Mouse (Mus musculus) CD4-positive, CD25-positive, alpha-beta regulatory T cell, adult 4 months (primary cell): ENCODE results near the gene Gm13285. TPM values are rescaled to one million over a fixed set of nuclear protein-coding genes. Genes with fewer than 3 reads are reported as not detected.
"Not testable (repeated sequence)": the region's sequence is repeated elsewhere in the genome, so short reads cannot be mapped to it uniquely, and the experiment has no call there.

Experiments used
- ATAC-seq: one replicate; pipeline ENCODE4 v1.8.0; 2017
- polyA plus RNA-seq, 2 experiments: library from polyadenylated mRNA; unstranded; fragments of 100-300 nt; shearing (Covaris generic); gene quantifications; one replicate each; pipeline ENCODE4 v1.2.1; 2017

The Gm13285 gene
- polyA plus RNA-seq, 2 experiments from 2014 or later, result not detected

GRCm38 (mm10) chr4:88797097-88797496 lies 2.4 kb upstream of the Gm13285 start, which contains the start of gene Gm13279:
Gm13279 (plus strand) TSS chr4:88797397.
- not testable (repeated sequence) for ATAC-seq

DNA sequence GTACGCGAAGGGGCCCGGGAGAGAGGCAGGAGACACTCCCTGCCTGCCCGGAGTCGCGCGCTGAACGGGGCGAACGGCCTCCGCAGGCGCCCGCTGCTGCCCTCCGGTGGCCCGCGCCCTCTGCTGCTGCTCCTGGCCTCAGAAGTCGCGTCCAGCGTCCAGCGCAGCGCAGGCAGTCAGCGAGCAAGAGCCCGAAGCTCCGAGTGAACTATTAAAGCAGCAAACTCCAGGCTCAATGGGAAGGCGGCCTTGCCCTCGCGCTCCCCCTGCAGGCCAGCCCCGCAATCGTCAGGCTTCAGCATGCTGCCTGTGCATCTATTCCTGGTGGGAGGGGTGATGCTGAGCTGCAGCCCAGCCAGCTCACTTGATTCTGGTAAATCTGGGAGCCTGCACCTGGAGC lies 3.5 kb downstream of the Gm13285 start, which contains the start of gene Gm13287:
Gene Gm13287, plus strand, starts transcription at position 301 of the 400 bp plus-strand sequence.
- ATAC-seq, result not testable (repeated sequence)

DNA sequence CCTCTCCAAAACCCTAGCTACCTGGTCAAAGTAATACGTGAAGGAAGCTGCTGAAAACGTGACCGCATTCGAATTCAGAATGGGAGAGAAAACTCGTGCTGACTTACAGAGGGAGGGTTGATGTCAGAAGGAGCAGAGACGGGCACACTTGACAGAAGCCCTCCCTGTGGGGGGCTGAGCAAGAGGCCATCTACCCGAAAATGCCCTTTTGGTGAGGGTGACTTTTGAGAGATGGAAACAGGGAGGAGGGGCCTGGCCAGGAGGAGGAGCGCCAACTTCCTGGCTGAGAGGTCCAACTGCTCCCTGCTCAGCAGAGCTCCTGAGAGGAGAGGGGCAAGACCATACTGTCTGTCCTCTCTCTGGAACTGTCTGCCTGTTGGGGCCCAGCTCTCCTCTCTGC lies 5.8 kb downstream of the Gm13285 start, which contains the start of gene Gm13288:
Gene Gm13288, plus strand, starts transcription at position 301 of the 400 bp plus-strand sequence.
- ATAC-seq, result not testable (repeated sequence)

DNA sequence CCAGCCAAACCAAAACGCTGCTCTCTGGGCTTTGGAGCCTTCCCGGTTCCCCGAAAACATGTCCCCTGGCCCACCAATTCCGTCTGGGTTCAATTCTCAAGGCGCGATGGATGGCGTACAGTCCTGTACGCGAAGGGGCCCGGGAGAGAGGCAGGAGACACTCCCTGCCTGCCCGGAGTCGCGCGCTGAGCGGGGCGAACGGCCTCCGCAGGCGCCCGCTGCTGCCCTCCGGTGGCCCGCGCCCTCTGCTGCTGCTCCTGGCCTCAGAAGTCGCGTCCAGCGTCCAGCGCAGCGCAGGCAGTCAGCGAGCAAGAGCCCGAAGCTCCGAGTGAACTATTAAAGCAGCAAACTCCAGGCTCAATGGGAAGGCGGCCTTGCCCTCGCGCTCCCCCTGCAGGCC lies 6.3 kb downstream of the Gm13285 start:
- not testable (repeated sequence) for ATAC-seq

DNA sequence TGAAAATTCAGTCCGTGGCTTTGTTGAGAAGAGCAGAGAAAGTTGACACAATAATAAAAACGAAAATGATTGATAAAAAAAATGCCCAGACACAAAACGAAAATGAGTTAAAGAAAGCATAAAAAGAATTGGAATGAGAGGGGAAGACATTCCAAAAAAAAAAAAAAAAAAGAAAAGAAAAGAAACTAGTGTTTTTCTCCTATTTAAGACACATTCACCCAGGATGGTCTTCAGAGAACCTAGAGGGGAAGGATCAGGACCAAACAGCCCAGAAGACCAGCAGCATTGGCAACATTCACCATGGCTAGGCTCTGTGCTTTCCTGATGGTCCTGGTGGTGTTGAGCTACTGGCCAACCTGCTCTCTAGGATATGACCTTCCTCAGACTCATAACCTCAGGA lies 16.5 kb downstream of the Gm13285 start, which contains the start of gene Ifna7:
Gene Ifna7, plus strand, starts transcription at position 301 of the 400 bp plus-strand sequence.
- ATAC-seq, result no peak

DNA sequence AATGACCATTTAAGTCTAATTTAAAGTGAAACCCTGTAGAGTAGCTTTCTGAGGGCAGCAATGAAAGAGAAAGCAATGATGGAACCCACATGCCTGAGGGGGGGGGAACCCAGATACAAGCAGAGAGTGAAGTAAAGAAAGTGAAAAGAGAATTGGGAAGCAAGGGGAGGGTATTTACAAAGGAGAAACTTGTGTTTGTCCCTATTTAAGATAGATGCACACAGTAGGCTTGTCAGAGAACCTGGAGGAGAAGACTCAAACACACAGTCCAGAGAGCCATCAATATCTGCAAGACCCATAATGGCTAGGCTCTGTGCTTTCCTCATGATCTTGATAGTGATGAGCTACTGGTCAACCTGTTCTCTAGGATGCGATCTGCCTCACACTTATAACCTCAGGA lies 20.2 kb downstream of the Gm13285 start, which contains the start of gene Ifna11:
Gene Ifna11, plus strand, starts transcription at position 301 of the 400 bp plus-strand sequence.
- ATAC-seq, result no peak

- peak; percentile 78 for ATAC-seq
Measured at GRCm38 (mm10) chr4:88822995-88823394, 23.5 kb downstream of the Gm13285 start.

DNA sequence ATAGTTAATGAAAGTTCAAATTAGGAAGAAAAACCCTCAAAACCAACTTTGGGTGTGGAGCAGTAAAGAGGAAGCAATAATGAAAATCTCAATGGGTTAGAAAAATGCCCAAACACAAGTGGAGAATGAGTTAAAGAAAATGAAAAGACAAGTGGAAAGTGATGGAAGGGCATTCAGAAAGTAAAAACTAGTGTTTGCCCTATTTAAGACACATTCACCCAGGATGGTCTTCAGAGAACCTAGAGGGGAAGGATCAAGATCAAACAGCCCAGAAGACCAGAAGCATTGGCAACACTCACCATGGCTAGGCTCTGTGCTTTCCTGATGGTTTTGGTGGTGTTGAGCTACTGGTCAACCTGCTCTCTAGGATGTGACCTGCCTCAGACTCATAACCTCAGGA lies 27.7 kb downstream of the Gm13285 start, which contains the start of gene Ifna6:
Gene Ifna6, plus strand, starts transcription at position 301 of the 400 bp plus-strand sequence.
- not testable (repeated sequence) for ATAC-seq

GRCm38 (mm10) chr4:88830523-88830922 lies 31.1 kb downstream of the Gm13285 start:
- ATAC-seq, result peak; percentile 74

DNA sequence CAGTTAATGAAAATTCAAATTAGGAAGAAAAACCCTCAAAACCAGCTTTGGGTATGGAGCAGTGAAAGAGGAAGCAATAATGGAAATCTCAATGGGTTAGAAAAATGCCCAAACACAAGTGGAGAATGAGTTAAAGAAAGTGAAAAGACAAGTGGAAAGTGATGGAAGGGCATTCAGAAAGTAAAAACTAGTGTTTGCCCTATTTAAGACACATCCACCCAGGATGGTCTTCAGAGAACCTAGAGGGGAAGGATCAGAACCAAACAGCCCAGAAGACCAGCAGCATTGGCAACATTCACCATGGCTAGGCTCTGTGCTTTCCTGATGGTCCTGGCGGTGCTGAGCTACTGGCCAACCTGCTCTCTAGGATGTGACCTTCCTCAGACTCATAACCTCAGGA lies 35.8 kb downstream of the Gm13285 start, which contains the start of gene Ifna5:
Gene Ifna5, plus strand, starts transcription at position 301 of the 400 bp plus-strand sequence.
- not testable (repeated sequence) for ATAC-seq

DNA sequence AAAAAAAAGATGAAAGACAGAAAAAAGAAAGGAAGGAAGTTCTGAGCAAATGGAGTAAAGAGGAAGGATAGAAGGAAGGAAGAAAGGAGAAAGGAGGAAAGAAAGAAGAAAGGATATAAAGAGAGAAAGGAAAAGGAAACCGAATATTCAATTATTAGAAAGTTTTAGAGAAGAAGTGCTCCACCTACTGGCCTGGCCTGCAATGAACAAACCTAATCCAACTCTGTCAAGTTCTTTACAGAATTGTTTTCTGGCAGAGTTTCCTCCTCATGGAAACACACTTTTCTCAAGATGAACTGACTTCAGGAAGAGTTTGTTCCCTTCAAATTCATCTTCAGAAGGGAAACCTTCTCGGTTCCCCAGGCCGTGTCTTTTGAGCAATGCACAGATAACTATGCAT lies 39.4 kb downstream of the Gm13285 start:
- peak; percentile 71 for ATAC-seq

- no peak for ATAC-seq
Measured at GRCm38 (mm10) chr4:88840058-88840457, 40.6 kb downstream of the Gm13285 start.

DNA sequence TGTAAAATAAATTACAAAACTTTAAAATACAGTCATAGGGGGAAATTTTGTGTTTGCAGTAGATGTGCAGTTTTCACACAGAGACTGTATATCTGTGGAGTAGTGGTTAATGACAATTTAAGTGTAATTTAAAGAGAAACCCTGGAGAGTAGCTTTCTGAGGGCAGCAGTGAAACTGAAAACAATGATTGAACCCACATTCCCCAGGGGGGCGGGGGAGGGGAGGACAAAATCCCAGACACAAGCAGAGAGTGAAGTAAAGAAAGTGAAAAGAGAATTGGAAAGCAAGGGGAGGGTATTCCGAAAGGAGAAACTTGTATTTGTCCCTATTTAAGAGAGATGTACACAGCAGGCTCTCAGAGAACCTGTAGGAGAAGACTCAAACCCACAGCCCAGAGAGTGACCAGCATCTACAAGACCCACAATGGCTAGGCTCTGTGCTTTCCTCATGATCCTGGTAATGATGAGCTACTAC lies 42.0 kb downstream of the Gm13285 start, which contains the start of gene Ifna4:
Gene Ifna4, plus strand, starts transcription at position 424 of the 474 bp plus-strand sequence.
- no peak for ATAC-seq

DNA sequence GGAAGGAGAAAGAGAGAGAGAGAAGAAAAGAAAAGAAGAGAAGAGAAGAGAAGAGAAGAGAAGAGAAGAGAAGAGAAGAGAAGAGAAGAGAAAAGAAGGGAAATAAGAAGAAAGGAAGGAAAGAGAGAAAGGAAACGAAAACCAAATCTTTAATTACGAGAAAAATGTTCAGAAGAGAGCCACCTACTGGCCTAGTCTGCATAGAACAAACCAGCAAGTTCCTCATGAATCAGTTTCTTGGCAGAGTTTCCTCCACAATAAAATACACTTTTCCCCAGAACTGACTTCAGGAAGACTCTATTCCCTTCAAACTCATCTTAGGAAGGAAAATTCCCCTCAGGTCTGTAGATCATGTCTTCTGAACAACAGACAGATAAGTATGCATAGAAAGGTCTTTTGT lies 45.9 kb downstream of the Gm13285 start:
- peak; percentile 71 for ATAC-seq

DNA sequence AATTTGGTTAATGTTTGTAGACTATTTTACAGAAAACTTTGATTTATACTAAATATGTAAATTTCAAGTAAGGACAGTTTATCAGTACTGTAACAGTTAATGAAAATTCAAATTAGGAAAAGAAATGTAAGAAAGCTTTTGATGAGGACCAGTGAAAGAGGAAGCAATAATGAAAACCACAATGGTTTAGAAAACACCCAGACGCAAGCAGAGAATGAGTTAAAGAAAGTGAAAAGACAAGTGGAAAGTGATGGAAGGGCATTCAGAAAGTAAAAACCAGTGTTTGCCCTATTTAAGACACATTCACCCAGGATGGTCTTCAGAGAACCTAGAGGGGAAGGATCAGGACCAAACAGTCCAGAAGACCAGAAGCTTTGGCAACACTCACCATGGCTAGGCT lies 50.2 kb downstream of the Gm13285 start, which contains the start of gene Ifna1:
Gene Ifna1, plus strand, starts transcription at position 390 of the 400 bp plus-strand sequence.
- no peak for ATAC-seq

Other genes starting within 250 kb of the Gm13285 start
- gene Ifna15, start 241.4 kb upstream of the Gm13285 start, polyA plus RNA-seq, result not detected
- gene Ifna14, start 227.9 kb upstream of the Gm13285 start, polyA plus RNA-seq, result not detected
- gene Ifna9, start 207.3 kb upstream of the Gm13285 start, polyA plus RNA-seq, result not detected
- not detected for gene Ifna12, start 196.3 kb upstream of the Gm13285 start, polyA plus RNA-seq
- not detected for gene C87499, start 165.3 kb upstream of the Gm13285 start, polyA plus RNA-seq
- under 1 TPM in 1 of 2 experiments, not detected in 1; 0.40 TPM for gene Ifna13, start 155.2 kb upstream of the Gm13285 start, polyA plus RNA-seq
- gene Ifna16, start 122.7 kb upstream of the Gm13285 start, polyA plus RNA-seq, result not detected
- not detected for gene Ifna2, start 115.8 kb upstream of the Gm13285 start, polyA plus RNA-seq
- gene Ifnab, start 108.3 kb upstream of the Gm13285 start, polyA plus RNA-seq, result not detected
- not detected for gene Gm26566, start 77.9 kb upstream of the Gm13285 start, polyA plus RNA-seq
- gene Klhl9, start 77.2 kb upstream of the Gm13285 start, polyA plus RNA-seq, result 10 to 100 TPM; 27.3 to 43.0 TPM
- gene Gm13271, start 44.8 kb upstream of the Gm13285 start, polyA plus RNA-seq, result not detected
- gene Gm13283, start 39.5 kb upstream of the Gm13285 start, polyA plus RNA-seq, result under 1 TPM in 1 of 2 experiments, not detected in 1; 0.28 TPM
- not detected for gene Gm13290, start 25.8 kb upstream of the Gm13285 start, polyA plus RNA-seq
- gene Gm13289, start 22.7 kb upstream of the Gm13285 start, polyA plus RNA-seq, result not detected
- gene Gm13272, start 19.8 kb upstream of the Gm13285 start, polyA plus RNA-seq, result not detected
- gene Ifnz, start 17.5 kb upstream of the Gm13285 start, polyA plus RNA-seq, result under 1 TPM in 1 of 2 experiments, not detected in 1; 0.79 TPM
- gene Gm13276, start 14.0 kb upstream of the Gm13285 start, polyA plus RNA-seq, result not detected
- not detected for gene Gm13277, start 11.0 kb upstream of the Gm13285 start, polyA plus RNA-seq
- gene Gm13278, start 8.1 kb upstream of the Gm13285 start, polyA plus RNA-seq, result not detected
- not detected for gene Gm13275, start 5.2 kb upstream of the Gm13285 start, polyA plus RNA-seq
- gene Gm13279, start 2.3 kb upstream of the Gm13285 start, polyA plus RNA-seq, result not detected
- gene Gm13287, start 3.6 kb downstream of the Gm13285 start, polyA plus RNA-seq, result not detected
- not detected for gene Gm13288, start 5.9 kb downstream of the Gm13285 start, polyA plus RNA-seq
- gene Ifna7, start 16.6 kb downstream of the Gm13285 start, polyA plus RNA-seq, result not detected
- not detected for gene Ifna11, start 20.3 kb downstream of the Gm13285 start, polyA plus RNA-seq
- not detected for gene Ifna6, start 27.8 kb downstream of the Gm13285 start, polyA plus RNA-seq
- not detected for gene Ifna5, start 35.9 kb downstream of the Gm13285 start, polyA plus RNA-seq
- gene Ifna4, start 42.2 kb downstream of the Gm13285 start, polyA plus RNA-seq, result not detected
- gene Ifna1, start 50.4 kb downstream of the Gm13285 start, polyA plus RNA-seq, result not detected
- not detected for gene Ifne, start 80.5 kb downstream of the Gm13285 start, polyA plus RNA-seq